Mouse (Mus musculus) lung, postnatal 0 days (tissue): ENCODE data around the gene Mib2.

Source experiments
- CTCF ChIP-seq: IDR thresholded peaks from 2 replicates; pipeline ENCODE4 v1.5.1; 2016; ENCODE audit warnings: antibody characterized with exemption, mild to moderate bottlenecking
- EP300 ChIP-seq: IDR thresholded peaks from 2 replicates; pipeline ENCODE4 v1.6.1; 2016; ENCODE audit warnings: antibody characterized with exemption, mild to moderate bottlenecking, control low read depth

GRCm38 (mm10) chr4:155690571-155691375, 21.8 kb upstream of the Mib2 start:
- no peak for TF ChIP-seq EP300
- no peak for TF ChIP-seq CTCF
